Mouse (Mus musculus) testis, postnatal 14 days (tissue): ENCODE results near the gene Trip11.
"Not testable (repeated sequence)": the region's sequence is repeated elsewhere in the genome, so short reads cannot be mapped to it uniquely, and the experiment has no call there.

Experiments
- DNase-seq: peaks from one replicate; pipeline ENCODE4 v3.0.0; 2021; ENCODE audit warnings: low spot score

Trip11 gene

GRCm38 (mm10) chr12:101912626-101913490 lies at the start of gene Trip11:
Gene Trip11, minus strand, starts transcription at chr12:101913267.
- peak; percentile 92 for DNase-seq

- DNase-seq, result not testable (repeated sequence)
Observed at GRCm38 (mm10) chr12:101958960-101959780, 46.1 kb upstream of the Trip11 start.

DNA sequence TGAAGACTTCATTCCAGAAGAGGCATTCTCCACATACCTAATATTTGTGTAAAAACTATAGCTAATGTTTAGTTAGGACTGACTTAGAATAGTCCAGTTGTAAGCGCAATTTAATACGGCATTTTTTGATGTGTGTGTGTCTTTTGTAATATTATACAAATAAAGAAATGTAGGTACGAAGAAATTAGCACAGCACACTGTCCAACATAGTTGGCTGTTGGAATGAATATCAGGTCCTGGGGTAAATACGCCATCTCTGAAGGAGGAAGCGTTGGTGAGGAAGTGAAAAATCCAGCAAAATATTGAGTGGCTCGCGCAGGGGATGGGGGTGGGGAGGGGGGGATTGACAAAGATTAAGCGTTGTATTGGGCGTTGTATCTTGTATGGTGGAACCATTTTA lies 45.5 kb upstream of the Trip11 start:
- DNase-seq, result no peak

DNA sequence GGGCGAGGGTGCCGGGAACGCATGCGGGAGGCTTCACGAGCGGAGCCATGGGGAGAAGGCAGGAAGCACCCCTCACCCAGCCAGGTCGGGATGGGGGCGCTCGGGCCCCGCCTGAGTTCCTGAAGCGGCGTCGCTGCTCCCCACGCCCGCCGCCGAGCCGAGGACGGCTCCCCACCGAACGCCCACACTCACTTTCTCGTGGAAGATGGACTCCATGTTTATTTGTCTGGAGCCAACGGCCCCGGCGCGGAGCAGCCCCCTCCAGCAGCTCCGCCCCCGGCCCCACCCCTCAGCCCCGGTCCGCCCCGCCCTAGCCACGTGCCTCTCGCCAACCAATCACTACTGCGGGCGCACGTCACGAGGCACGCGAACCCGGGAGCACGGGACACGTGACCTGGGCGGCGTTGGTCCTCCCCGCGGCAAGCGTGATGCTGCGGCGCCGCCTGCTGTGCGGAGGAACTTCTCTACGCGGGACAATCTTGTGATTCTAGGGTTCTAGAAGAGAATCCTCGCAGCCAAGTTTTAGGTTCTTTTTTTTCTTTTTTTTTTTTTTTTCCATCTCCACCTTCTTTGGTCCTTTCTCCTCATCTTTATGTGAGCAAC lies 45.0 kb upstream of the Trip11 start, which contains the start of gene Atxn3:
Atxn3 (minus strand) TSS at position 305 of the 603 bp plus-strand sequence.
- DNase-seq, result peak; percentile 98

- no peak for DNase-seq
Observed at GRCm38 (mm10) chr12:101957079-101957941, 44.2 kb upstream of the Trip11 start.

- DNase-seq, result not testable (repeated sequence)
Observed at GRCm38 (mm10) chr12:101955821-101956220, 42.8 kb upstream of the Trip11 start.

DNA sequence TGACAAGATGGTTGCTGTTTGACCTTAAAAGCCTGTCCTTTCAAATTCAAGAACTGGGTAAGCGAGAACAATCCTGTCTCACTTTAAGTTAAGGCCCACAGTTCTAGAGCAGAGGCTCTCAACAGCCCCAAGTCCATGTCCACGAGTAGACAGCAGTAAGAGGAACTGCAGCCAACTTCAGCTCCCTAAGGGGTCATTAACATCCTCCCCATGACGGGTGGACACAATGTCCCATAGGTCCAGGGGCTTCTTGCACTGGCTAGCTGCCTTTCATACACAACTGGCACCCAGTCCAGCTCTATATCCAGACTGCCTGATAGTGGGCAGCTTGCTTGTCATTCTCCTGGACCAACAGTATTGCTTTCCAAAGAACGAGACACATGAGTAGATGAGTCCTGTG lies 35.7 kb upstream of the Trip11 start:
- DNase-seq, result no peak

GRCm38 (mm10) chr12:101947986-101948385 lies 34.9 kb upstream of the Trip11 start:
- no peak for DNase-seq

DNA sequence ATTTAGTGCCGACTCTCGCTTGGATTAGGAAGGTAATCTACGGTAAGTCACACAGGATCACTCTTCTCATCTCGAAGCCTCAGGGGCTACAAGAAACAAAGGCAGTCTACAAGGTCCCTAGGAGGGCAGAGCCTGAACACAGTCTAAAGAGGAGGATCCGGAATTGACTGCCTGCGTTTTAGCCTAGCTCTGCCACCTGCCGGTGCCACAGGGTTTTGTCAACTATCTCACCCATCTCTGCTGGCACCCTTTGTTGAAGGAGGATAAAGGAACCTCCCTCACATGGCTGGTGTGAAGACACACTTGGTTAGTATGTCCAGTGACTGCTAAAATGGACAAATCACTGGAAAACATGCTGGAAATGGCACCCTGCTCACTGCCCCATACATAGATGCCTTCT lies 24.5 kb upstream of the Trip11 start:
- DNase-seq, result no peak

GRCm38 (mm10) chr12:101935223-101935622 lies 22.2 kb upstream of the Trip11 start:
- DNase-seq, result no peak

GRCm38 (mm10) chr12:101928423-101928822 lies 15.4 kb upstream of the Trip11 start:
- DNase-seq, result no peak

- no peak for DNase-seq
Observed at GRCm38 (mm10) chr12:101922313-101922712, 9.2 kb upstream of the Trip11 start.

- no peak for DNase-seq
Observed at GRCm38 (mm10) chr12:101919847-101920246, 6.8 kb upstream of the Trip11 start.

GRCm38 (mm10) chr12:101917165-101917564 lies 4.1 kb upstream of the Trip11 start:
- no peak for DNase-seq

- no peak for DNase-seq
Observed at GRCm38 (mm10) chr12:101911346-101911745, 1.7 kb downstream of the Trip11 start.

DNA sequence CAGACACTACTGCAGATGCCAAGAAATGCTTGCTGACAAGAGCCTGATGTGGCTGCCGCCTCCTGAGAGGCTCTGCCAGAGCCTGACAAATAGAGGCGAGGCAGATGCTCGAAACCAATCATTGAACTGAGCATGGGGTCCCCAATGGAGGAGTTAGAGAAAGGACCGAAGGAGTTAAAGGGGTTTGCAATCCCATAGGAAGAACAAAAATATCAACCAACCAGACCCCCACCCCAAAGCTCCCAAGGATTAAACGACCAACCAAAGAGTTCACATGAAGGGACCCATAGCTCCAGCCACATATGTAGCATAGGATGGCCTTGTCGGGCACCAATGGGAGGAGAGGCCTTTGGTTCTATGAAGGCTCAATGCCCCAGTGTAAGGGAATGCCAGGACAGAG lies 2.7 kb downstream of the Trip11 start:
- DNase-seq, result no peak

DNA sequence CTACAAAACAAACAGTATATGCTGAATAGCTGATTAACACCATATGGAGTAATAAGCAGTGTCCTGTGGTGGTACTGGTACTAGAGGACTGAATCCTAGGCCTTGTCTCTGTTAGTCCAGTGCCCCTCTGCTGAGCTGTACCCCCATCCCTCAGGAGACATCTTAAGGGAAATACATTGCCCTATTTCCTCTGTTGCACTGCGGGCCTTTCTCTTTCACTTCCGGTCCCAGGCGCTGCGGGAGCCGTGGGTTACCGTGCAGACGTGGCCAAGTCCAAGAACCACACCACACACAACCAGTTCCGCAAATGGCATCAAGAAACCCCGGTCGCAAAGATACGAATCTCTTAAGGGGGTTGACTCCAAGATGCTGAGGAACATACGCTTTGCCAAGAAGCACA lies 7.2 kb downstream of the Trip11 start:
- no peak for DNase-seq

DNA sequence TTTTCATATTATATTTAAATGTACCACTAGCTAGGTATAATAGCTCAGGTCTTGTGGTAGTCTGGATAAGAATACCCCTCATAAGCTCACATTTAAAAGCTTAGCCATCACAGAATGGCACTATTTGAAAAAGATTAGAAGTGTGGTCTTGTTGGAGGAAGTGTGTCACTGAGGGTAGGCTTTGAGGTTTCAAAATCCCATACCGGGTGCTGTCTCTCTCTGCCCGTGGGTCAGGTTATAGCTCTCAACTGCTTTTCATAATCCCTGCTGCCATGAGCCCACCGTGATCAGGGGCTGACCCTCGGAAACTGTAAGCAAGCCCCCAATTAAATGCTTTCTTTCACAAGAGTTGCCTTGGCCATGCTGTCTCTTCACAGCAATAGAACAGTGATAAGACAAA lies 8.2 kb downstream of the Trip11 start:
- no peak for DNase-seq

GRCm38 (mm10) chr12:101904170-101904569 lies 8.9 kb downstream of the Trip11 start:
- DNase-seq, result no peak

DNA sequence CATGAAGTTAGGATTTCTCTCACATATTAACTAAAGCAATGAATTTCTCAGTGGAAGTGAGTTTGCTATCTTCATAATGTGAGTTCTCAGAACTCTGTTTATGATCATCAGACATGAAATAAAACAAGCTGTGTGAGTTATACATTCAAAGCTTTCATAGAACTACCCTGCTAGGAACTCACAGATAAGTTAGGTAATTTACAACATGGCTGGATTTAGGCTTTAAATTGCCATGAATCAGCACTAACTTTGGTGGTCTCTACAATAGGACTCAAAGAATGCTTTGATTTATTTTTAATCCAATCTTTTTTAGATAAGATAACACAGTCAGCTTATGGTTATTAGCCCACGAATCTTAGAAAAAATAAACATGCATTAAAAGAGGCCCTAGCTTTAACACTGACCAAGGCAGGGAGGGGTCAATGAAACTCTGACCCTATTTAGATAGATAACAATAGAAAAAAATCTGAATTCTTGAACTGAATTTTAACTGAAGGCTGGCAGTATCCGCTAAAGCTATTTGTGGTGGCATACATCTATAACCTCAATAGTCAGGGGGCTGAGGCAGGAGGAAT lies 13.3 kb downstream of the Trip11 start:
- no peak for DNase-seq

- DNase-seq, result no peak
Observed at GRCm38 (mm10) chr12:101898966-101899365, 14.1 kb downstream of the Trip11 start.
